Mouse (Mus musculus): Measurements from ENCODE around the gene Dnase1.
A peak's percentile ranks its signal among the peaks of the same experiment; 100 is the strongest.
"Not testable (repeated sequence)": the region's sequence is repeated elsewhere in the genome, so short reads cannot be mapped to it uniquely, and the experiment has no call there.

Gene Dnase1

DNA sequence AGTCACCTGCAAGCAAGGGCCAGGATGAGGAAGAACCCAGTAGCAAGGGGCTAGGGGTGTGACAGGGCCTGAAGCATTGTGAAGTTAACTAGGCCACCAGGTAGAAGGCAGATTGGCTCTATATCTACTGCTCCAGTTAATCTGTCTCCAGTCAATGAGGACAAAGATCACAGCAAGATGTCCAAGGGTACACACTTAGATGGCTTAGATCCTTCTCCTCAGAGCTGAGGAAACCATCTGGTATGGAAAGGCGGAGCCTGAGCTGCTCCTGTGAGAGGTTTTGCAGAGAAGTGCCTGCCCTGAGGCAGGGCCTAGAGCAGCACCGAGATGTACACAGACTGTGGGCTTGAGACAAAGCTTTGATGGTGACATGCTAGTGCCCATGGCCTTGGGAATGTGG, 7.4 kb downstream of the Dnase1 start:
- no peak for DNase-seq (ENCODE audit: low read depth, low spot score)

DNA sequence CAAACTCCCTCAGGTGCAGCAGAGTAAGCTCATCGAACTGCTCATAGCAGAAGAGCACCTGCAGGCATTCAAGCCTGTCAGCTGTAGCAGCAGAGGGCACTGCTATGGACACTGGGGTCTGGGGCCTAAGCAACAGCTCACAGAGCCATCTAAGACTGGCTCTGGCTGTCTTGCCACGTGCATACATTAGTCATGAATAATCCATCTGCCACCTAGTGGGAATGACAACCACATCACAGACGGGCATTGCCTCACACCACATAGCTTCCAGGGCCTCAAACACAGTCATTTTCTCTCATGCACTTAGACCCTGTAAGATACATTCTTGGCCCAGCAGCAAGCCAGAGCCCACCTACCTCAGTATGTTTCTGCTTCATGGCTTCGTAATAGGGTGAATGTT, 8.8 kb downstream of the Dnase1 start:
- DNase-seq (ENCODE audit: low read depth, low spot score), result no peak

DNA sequence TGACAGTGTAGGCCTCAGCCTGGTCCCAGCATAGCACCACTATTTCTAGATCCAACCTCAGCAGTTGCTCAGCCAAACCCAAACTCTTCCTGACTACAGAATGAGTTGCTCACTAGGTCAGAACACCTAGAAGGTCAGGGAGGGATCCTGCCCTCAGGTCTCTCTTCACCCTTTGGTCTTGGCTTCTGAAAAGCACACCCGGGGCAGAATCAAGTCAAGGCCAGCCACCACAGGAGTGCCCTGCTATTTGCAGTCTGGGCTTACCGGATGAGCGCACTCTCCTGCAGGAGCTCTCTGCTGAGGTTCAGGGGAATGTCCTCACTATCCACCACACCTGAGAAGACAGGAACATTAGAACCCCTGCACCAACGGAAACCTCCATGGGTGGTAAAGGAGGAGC, 15.9 kb downstream of the Dnase1 start:
- no peak for DNase-seq (ENCODE audit: low read depth, low spot score)

DNA sequence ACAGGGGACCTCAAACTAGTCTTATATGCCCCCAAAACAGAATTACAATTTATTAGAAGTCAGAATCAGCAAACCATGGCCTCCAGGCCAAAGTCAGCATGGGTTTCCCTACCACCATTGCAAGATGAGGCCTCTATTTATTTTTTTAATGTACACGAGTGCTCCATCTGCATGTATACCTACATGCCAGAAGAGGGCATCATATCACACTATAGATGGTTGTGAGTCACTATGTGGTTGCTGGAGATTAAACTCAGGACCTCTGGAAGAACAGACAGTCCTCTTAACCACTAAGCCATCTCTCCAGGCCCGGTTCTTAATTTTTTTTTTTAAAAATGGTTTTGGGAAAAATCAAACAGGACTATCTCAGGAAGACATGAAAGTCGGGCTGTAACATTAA, 17.1 kb downstream of the Dnase1 start:
- DNase-seq (ENCODE audit: low read depth, low spot score), result no peak

DNA sequence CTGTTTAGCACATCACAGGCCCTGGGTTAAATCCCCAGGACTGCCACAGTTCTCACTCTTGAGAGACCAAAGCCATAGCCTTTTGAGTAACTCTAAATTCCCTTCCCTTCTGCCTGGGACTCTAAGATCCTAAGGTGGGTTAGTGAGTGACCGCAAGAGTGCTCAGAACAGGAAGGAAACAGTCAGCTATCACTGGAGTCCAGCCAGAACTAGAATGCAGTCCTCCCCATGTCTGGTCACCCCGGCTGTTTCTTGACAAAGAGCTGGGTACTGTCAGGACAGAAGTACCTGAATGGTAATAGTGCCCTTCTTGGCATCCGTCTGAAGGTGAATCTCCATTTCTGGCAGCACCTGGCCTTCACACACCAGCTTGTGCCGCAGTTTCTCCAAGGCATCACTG, 28.2 kb downstream of the Dnase1 start:
- DNase-seq (ENCODE audit: low read depth, low spot score), result no peak

GRCm38 (mm10) chr16:4068588-4068987, 31.8 kb downstream of the Dnase1 start:
- DNase-seq (ENCODE audit: low read depth, low spot score), result peak; percentile 50

- DNase-seq (ENCODE audit: low read depth, low spot score), result no peak
These were observed 37.6 kb downstream of the Dnase1 start for GRCm38 (mm10) chr16:4074297-4074696.

GRCm38 (mm10) chr16:4074836-4075235, 38.1 kb downstream of the Dnase1 start:
- DNase-seq (ENCODE audit: low read depth, low spot score), result peak; percentile 42

GRCm38 (mm10) chr16:4077384-4078061, 40.8 kb downstream of the Dnase1 start, which contains the start of gene Trap1:
Trap1 (minus strand) TSS chr16:4077827.
- peak; percentile 94 for DNase-seq (ENCODE audit: low read depth, low spot score)

DNA sequence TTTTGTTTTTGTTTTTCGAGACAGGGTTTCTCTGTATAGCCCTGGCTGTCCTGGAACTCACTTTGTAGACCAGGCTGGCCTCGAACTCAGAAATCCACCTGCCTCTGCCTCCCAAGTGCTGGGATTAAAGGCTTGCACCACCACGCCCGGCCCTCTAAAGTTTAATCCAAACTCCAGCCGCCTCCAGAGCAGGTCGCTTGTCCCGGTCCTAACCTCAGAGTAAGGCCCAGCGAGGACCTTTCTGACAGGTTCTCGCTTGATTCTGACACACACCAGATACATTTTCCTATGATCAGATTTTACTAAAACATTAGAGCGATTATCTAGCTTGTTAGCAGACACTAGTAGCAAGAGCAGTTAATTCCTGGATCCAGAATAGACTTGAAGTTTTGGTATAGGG, 41.6 kb downstream of the Dnase1 start:
- DNase-seq (ENCODE audit: low read depth, low spot score), result not testable (repeated sequence)

- DNase-seq (ENCODE audit: low read depth, low spot score), result no peak
These were observed 42.9 kb downstream of the Dnase1 start for GRCm38 (mm10) chr16:4079656-4080055.

- DNase-seq (ENCODE audit: low read depth, low spot score), result not testable (repeated sequence)
These were observed 43.7 kb downstream of the Dnase1 start for GRCm38 (mm10) chr16:4080419-4080818.

- no peak for DNase-seq (ENCODE audit: low read depth, low spot score)
These were observed 48.3 kb downstream of the Dnase1 start for GRCm38 (mm10) chr16:4085051-4085450.

GRCm38 (mm10) chr16:4085851-4086387, 49.2 kb downstream of the Dnase1 start:
- DNase-seq (ENCODE audit: low read depth, low spot score), result no peak

- DNase-seq (ENCODE audit: low read depth, low spot score), result no peak
These were observed 50.6 kb downstream of the Dnase1 start for GRCm38 (mm10) chr16:4087214-4087913.
